ENCODE assay signal across 10 mouse cellular contexts in genomic region chr9:57565741-57566221, GRCm38 (mm10). TPM values are rescaled to one million over a fixed set of nuclear protein-coding genes. Genes with fewer than 3 reads are reported as not detected.
DNase-seq lines count a peak whose midpoint lies in the region; ATAC-seq and TF ChIP-seq lines count a peak whose summit lies in the region.
"Had no signal": no experiment of that assay in that cellular context is flagged by ENCODE, and none has a peak within 500 bp of the region (broad histone marks: within the 10 kb centered on the region; RNA-seq: fewer than 3 reads in every experiment).

No protein-coding gene starts in this region.

- H3K9me3 ChIP-seq in forebrain, embryonic 13.5 days (replicated peaks): no peaks in the 10 kb centered on the region
- no peaks in the 10 kb centered on the region for H3K9me3 ChIP-seq in hindbrain, embryonic 14.5 days (ENCODE audit: control insufficient read depth, low read length)
- H3K9me3 ChIP-seq: midbrain, embryonic 12.5 days had no signal

- 56% methylated on average over 10 of the region's 10 CpGs for WGBS in forebrain, embryonic 13.5 days
- 50% methylated on average over 10 of the region's 10 CpGs for WGBS in hindbrain, embryonic 14.5 days

- ATAC-seq in forebrain, embryonic 13.5 days: no peak
- ATAC-seq in hindbrain, embryonic 14.5 days (ENCODE audit: low FRiP score): no peak
- peak; percentile 44 for ATAC-seq in monocyte, adult 5-6 weeks (replicated peaks; ENCODE audit: insufficient number of reproducible peaks, low FRiP score, low TSS enrichment, poor library complexity, severe bottlenecking)

- peak; percentile 62 for DNase-seq in gastrocnemius, adult 2 months
- DNase-seq in gastrocnemius, postnatal 36 days: no peak
- DNase-seq in hindbrain, embryonic 14.5 days (ENCODE audit: low spot score): no peak
- DNase-seq in left cerebral cortex, adult 2 months (ENCODE audit: extremely low spot score in 1 of 2, low spot score in 2 of 2): peak; percentile 36 to 57
- no peak for DNase-seq in thymus, adult 18-20 months
- DNase-seq in cerebellum, postnatal 36 days: no peak

- intact Hi-C loops in gastrocnemius, adult 2 months (cut with DNase I): no loop called here
- intact Hi-C loops in gastrocnemius, postnatal 36 days (cut with DNase I): no loop called here
- intact Hi-C loops in left cerebral cortex, adult 2 months (cut with DNase I): no loop called here

- H3K27ac ChIP-seq in gastrocnemius, adult 2 months: peak overlapping the region; percentile 85
- H3K27ac ChIP-seq in forebrain, embryonic 13.5 days: peak overlapping the region; percentile 37
- peak overlapping the region; percentile 67 for H3K27ac ChIP-seq in hindbrain, embryonic 14.5 days
- peak overlapping the region; percentile 65 for H3K27ac ChIP-seq in left cerebral cortex, adult 2 months
- H3K27ac ChIP-seq: midbrain, embryonic 12.5 days had no signal

- peaks cover 36% of the 10 kb centered on the region for H3K4me1 ChIP-seq in forebrain, embryonic 13.5 days
- peaks cover 12% of the 10 kb centered on the region for H3K4me1 ChIP-seq in hindbrain, embryonic 14.5 days (replicated peaks; ENCODE audit: control insufficient read depth, insufficient read depth, low read length)

- peak overlapping the region; percentile 1; the same call in 1 of the 2 replicates for H3K4me2 ChIP-seq in forebrain, embryonic 13.5 days
- no peak overlapping the region for H3K4me2 ChIP-seq in hindbrain, embryonic 14.5 days (replicated peaks)
- H3K4me2 ChIP-seq: midbrain, embryonic 12.5 days had no signal

- H3K9ac ChIP-seq in forebrain, embryonic 13.5 days: no peak overlapping the region
- H3K9ac ChIP-seq in hindbrain, embryonic 14.5 days: no peak overlapping the region
- H3K9ac ChIP-seq: midbrain, embryonic 12.5 days had no signal

- TF ChIP-seq CTCF in gastrocnemius, adult 2 months (IDR thresholded peaks at IDR 0.05): no peak
- no peak for TF ChIP-seq CTCF in left cerebral cortex, adult 2 months (IDR thresholded peaks at IDR 0.05)

- peak overlapping the region; percentile 38 for H3K4me3 ChIP-seq in gastrocnemius, adult 2 months
- no peak overlapping the region for H3K4me3 ChIP-seq in forebrain, embryonic 13.5 days
- no peak overlapping the region for H3K4me3 ChIP-seq in hindbrain, embryonic 14.5 days (replicated peaks; ENCODE audit: low read length)
- H3K4me3 ChIP-seq in left cerebral cortex, adult 2 months: no peak overlapping the region
- H3K4me3 ChIP-seq: midbrain, embryonic 12.5 days had no signal

- H3K36me3 ChIP-seq in forebrain, embryonic 13.5 days (ENCODE audit: poor library complexity, severe bottlenecking): peaks cover 31% of the 10 kb centered on the region
- peaks cover 26% of the 10 kb centered on the region for H3K36me3 ChIP-seq in hindbrain, embryonic 14.5 days (replicated peaks; ENCODE audit: control insufficient read depth, insufficient read depth)

- no peaks in the 10 kb centered on the region for H3K27me3 ChIP-seq in forebrain, embryonic 13.5 days
- no peaks in the 10 kb centered on the region for H3K27me3 ChIP-seq in hindbrain, embryonic 14.5 days (ENCODE audit: control insufficient read depth, insufficient read depth, low read length)
- H3K27me3 ChIP-seq: CH12.LX; midbrain, embryonic 12.5 days had no signal

RNA-seq across cellular contexts. Expression of gene Scamp2, which starts 5.0 kb away (rescaled TPM):
- 10 to 100 TPM; 39.6 to 46.4 TPM for total RNA-seq in gastrocnemius, adult 2 months (2021)
- total RNA-seq in gastrocnemius, postnatal 36 days (2021): 10 to 100 TPM; 33.8 to 37.3 TPM
- polyA plus RNA-seq in forebrain, embryonic 13.5 days (2015; fragmentation: Nextera tagmentation; extraction: Ambion mirVana): 56.5 and 63.9 TPM in 2 replicates
- 44.0 and 45.0 TPM in 2 replicates for polyA plus RNA-seq in hindbrain, embryonic 14.5 days (2014; fragmentation: Nextera tagmentation; extraction: Ambion mirVana)
- total RNA-seq in left cerebral cortex, adult 2 months (2021): 10 to 100 TPM; 19.8 to 22.3 TPM
- 30.6 to 40.9 TPM (median 34.3 TPM) in 3 replicates for total RNA-seq in monocyte, adult 5-6 weeks (2017)

RNA-seq across cellular contexts. Expression of gene Mpi, which starts 13.2 kb away (rescaled TPM):
- total RNA-seq in gastrocnemius, adult 2 months (2021): 10 to 100 TPM; 67.6 to 97.7 TPM
- total RNA-seq in gastrocnemius, postnatal 36 days (2021): 10 to 100 TPM; 80.9 to 83.7 TPM
- polyA plus RNA-seq in forebrain, embryonic 13.5 days (2015; fragmentation: Nextera tagmentation; extraction: Ambion mirVana): 63.2 and 70.0 TPM in 2 replicates
- polyA plus RNA-seq in hindbrain, embryonic 14.5 days (2014; fragmentation: Nextera tagmentation; extraction: Ambion mirVana): 54.7 and 60.0 TPM in 2 replicates
- total RNA-seq in left cerebral cortex, adult 2 months (2021): 10 to 100 TPM; 63.4 to 76.9 TPM
- 1.9 to 7.7 TPM (median 7.5 TPM) in 3 replicates for total RNA-seq in monocyte, adult 5-6 weeks (2017)

RNA-seq across cellular contexts. Expression of gene Ulk3, which starts 23.5 kb away (rescaled TPM):
- 1 to 10 TPM; 4.4 to 6.6 TPM for total RNA-seq in gastrocnemius, adult 2 months (2021)
- total RNA-seq in gastrocnemius, postnatal 36 days (2021): 1 to 10 TPM; 4.3 to 6.0 TPM
- 20.0 and 20.3 TPM in 2 replicates for polyA plus RNA-seq in forebrain, embryonic 13.5 days (2015; fragmentation: Nextera tagmentation; extraction: Ambion mirVana)
- polyA plus RNA-seq in hindbrain, embryonic 14.5 days (2014; fragmentation: Nextera tagmentation; extraction: Ambion mirVana): 18.7 and 19.4 TPM in 2 replicates
- total RNA-seq in left cerebral cortex, adult 2 months (2021): 10 to 100 TPM; 36.3 to 37.1 TPM
- total RNA-seq in monocyte, adult 5-6 weeks (2017): 3.8 to 20.7 TPM (median 20.3 TPM) in 3 replicates

RNA-seq across cellular contexts. Expression of gene Fam219b, which starts 28.5 kb away (rescaled TPM):
- total RNA-seq in gastrocnemius, adult 2 months (2021): 1 to 10 TPM; 5.9 TPM
- total RNA-seq in gastrocnemius, postnatal 36 days (2021): 1 to 10 TPM; 4.0 to 5.5 TPM
- polyA plus RNA-seq in forebrain, embryonic 13.5 days (2015; fragmentation: Nextera tagmentation; extraction: Ambion mirVana): 20.1 and 23.3 TPM in 2 replicates
- 21.2 and 23.1 TPM in 2 replicates for polyA plus RNA-seq in hindbrain, embryonic 14.5 days (2014; fragmentation: Nextera tagmentation; extraction: Ambion mirVana)
- 10 to 100 TPM; 18.1 to 21.6 TPM for total RNA-seq in left cerebral cortex, adult 2 months (2021)
- 17.5 to 23.5 TPM (median 18.2 TPM) in 3 replicates for total RNA-seq in monocyte, adult 5-6 weeks (2017)

RNA-seq across cellular contexts. Expression of gene Cplx3, which starts 40.3 kb away (rescaled TPM):
- total RNA-seq in gastrocnemius, adult 2 months (2021): not detected
- total RNA-seq in gastrocnemius, postnatal 36 days (2021): not detected
- polyA plus RNA-seq in forebrain, embryonic 13.5 days (2015; fragmentation: Nextera tagmentation; extraction: Ambion mirVana): not detected in 2 replicates
- polyA plus RNA-seq in hindbrain, embryonic 14.5 days (2014; fragmentation: Nextera tagmentation; extraction: Ambion mirVana): 0.51 TPM in 1 of 2 replicates, not detected in the other
- total RNA-seq in left cerebral cortex, adult 2 months (2021): 1 to 10 TPM; 9.1 to 9.6 TPM
- total RNA-seq in monocyte, adult 5-6 weeks (2017): not detected in 3 replicates
- total RNA-seq: CH12.LX had no signal

Comparison
In these comparisons a context has a peak if more than half of its experiments do, and no peak if none do; other contexts are left out.
1. DNase-seq: peak in gastrocnemius, adult 2 months (single experiment) and left cerebral cortex, adult 2 months (2 of 2); none in gastrocnemius, postnatal 36 days (0 of 2), hindbrain, embryonic 14.5 days (single experiment), thymus, adult 18-20 months (0 of 2) and cerebellum, postnatal 36 days (0 of 2).
2. Peak in every context shown above with its lines, with median percentiles within 50 percentile points of each other: H3K27ac ChIP-seq.